Mouse (Mus musculus) CD4-positive, CD25-positive, alpha-beta regulatory T cell, adult 2 months (primary cell): Measurements from ENCODE around the gene Mcemp1.
A peak's percentile ranks its signal among the peaks of the same experiment; 100 is the strongest.

Experiments
- DNase-seq: peaks from one replicate; pipeline ENCODE4 v3.0.0-alpha.2; 2012; ENCODE audit warnings: low read depth, low spot score

The Mcemp1 gene

DNA sequence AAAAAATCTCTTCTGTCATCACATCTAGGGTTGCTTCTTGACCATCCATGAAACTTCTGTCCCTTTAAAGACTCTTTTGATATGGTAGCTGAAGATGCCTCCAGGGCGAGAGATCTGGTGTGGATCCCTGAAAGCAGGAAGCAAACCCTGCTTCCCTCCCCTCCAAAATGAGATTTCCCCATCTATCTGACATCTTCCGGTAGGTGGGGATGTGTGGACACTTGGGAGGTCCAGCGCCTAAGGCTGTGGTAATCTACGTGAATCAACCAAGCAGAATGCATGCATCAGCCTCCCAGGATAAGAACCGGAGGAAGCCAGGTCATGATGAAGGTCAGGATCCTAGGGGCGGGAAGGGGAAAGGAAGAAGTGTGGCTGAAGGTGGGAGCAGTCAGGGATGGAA lies at the start of gene Mcemp1:
Gene Mcemp1, plus strand, starts transcription at position 248 of the 400 bp plus-strand sequence.
- DNase-seq, result no peak

GRCm38 (mm10) chr8:3621199-3621970 lies 44.2 kb upstream of the Mcemp1 start, which contains the start of the genes Xab2 and Pet100:
TSS of gene Xab2 (minus strand) at chr8:3621316.
TSS of gene Pet100 (plus strand) at chr8:3621548.
- peak; percentile 99 for DNase-seq

DNA sequence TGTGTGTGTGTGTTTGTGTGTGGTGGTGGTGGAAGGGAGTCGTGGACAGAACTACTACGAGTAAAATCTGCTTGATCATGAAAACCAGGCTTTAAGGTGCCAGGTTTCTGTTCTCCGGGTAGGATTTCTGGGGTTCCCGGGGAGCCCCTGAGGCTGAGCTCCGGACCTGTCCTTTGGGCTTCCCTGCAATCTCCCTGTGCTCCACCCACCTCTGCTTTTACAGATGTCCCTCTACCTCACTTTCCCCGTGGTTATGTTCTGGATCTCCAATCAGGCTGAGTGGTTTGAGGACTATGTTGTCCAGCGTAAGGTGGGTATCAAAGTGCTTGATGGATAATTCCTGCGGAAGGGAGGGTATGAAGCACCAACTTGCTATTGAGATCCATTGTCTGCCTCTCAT lies 43.4 kb upstream of the Mcemp1 start:
- peak; percentile 6 for DNase-seq

- no peak for DNase-seq
These were observed 40.1 kb upstream of the Mcemp1 start, which contains the start of gene Pcp2 for GRCm38 (mm10) chr8:3625445-3625844. TSS of gene Pcp2 (minus strand) at chr8:3625545.

DNA sequence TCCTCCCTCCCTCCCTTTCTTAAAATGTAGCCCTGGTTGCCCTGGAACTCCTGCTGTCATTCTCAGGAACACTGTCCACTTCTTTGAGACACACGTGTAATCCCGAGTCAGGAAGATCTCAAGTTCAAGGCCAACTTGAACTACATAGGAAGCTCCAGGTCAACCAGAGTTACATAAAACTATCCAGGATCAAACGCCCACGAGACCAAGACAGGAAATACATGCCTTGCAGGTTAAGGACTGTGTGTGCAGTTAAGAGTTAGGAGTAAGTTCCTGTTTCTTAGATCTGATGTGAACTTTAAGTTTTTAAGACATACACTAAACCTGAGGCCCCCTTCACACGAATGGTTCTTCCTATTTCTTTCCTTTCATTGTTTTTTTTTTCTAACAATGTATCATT lies 38.6 kb upstream of the Mcemp1 start:
- DNase-seq, result no peak

- DNase-seq, result peak; percentile 67
These were observed 37.5 kb upstream of the Mcemp1 start for GRCm38 (mm10) chr8:3628014-3628413.

DNA sequence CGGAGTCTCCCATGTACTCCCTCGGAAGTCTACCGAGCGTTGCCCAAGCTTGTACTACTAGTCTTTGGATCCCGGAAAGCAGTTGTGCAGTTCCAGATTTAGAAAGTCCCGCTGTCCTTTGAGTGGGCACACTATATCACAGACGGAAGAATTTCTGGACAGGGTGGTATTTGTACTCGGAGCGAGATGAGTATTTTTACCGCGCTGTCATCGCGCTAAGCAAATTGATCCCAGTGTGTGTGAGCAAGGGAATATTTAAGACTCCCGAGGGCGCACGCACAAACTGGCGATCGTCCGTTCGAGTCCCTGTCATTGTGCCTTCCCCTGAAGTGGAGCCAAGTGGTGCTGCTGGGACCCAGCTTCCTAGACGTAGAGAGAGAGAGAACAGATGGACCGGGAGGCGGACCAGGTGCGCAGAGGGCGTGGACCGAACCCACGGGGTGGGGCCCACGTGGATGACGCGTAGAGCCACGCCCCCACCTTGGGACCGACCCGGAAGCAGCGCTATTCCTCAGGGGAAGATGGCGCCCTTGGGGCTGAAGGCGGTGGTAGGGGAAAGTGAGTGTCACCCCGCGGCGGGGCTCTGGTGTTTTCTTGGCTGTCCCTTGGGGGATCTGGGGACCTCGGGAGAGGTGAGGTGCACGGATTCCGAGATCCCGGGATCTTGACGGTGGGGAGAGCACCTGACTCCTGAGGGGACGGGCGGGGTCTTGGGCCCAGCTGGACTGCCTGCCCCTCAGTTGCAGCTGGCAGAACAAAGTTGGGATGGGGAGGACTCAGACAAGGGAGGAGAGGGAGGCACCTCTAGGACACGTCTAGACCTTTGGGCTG lies 34.7 kb upstream of the Mcemp1 start, which contains the start of gene Stxbp2:
Gene Stxbp2, plus strand, starts transcription at position 309 of the 831 bp plus-strand sequence.
- peak; percentile 95 for DNase-seq

DNA sequence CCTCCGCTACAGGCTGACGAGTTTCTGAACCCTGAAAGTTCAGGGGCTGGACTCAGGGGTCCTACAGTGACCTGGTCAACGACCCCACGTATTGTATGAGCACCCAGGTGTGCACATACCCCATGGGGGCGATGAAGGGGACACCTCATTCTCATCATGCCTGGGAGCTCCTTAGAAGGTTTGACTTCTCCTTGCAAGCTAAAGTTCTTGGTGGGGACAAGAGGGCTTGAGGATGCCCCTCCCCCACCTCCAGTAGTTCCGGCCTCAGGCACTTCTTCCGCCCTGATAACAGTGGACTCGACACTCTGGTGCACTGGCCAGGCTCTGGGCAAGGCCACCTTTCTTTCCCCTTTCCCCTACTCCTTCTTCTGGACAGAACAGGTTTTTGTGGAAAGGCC lies 34.1 kb upstream of the Mcemp1 start:
- peak; percentile 38 for DNase-seq

- DNase-seq, result peak; percentile 70
These were observed 19.8 kb upstream of the Mcemp1 start for GRCm38 (mm10) chr8:3645804-3646203.

DNA sequence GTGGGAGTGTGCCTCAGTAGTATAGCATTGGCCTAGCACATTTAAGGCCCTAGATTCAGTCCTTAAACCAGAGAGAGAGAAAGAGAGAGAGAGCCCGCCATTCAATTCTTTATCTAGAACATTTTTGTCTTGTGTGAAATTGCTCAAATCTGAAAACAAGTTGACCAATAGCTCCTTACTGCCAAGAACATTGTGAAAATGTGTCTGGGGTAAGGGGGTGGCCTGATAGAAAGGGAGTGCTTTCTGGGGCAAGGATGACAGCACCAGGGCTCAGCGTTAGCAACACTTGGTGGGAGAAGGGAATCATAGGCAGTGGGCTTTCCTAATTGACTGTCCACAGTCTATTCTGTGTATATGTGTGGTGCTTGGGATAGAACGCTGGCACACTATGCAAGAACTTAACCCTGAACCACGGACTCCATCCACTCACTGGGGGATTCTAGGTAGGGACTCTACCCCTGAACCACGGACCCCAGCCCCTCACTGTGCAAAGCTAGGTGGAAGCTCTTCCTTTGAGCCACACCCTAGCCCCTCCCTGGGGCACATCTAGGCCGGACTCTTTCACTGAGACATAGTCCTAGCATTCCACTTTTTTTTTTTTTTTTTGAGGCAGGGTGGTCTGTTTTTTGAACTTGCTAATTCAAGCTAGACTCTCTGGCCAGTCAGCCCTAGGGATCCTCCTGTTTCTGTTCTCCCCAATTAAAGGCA lies 18.6 kb upstream of the Mcemp1 start:
- DNase-seq, result no peak

- no peak for DNase-seq
These were observed 18.0 kb upstream of the Mcemp1 start for GRCm38 (mm10) chr8:3647561-3647960.

DNA sequence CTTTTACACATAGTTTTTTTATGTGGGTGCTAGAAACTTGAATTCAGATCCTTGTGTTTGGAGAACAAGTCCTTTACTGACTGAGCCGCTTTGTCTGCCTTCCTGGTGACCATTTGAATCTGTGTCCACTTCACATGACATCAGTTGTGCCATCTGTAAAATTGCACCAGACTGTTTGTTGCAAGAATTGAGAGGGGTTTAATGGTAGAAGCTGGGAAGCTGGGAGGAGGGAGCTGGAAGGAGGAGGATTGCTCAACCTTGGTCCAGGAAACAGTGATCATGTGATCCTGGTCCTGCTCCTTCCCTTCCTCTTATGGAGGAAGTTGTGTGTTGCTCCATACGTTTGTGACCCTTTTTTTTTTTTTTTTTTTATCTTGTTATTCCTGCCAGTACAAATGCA lies 17.3 kb upstream of the Mcemp1 start:
- DNase-seq, result no peak

GRCm38 (mm10) chr8:3648990-3649389 lies 16.6 kb upstream of the Mcemp1 start:
- no peak for DNase-seq

- no peak for DNase-seq
These were observed 12.7 kb upstream of the Mcemp1 start for GRCm38 (mm10) chr8:3652845-3653244.

GRCm38 (mm10) chr8:3654726-3655508 lies 10.6 kb upstream of the Mcemp1 start:
- no peak for DNase-seq

GRCm38 (mm10) chr8:3655526-3655925 lies 10.0 kb upstream of the Mcemp1 start, which contains the start of gene Retn:
TSS of gene Retn (plus strand) at chr8:3655770.
- no peak for DNase-seq

- DNase-seq, result no peak
These were observed 8.7 kb upstream of the Mcemp1 start for GRCm38 (mm10) chr8:3656725-3657381.

DNA sequence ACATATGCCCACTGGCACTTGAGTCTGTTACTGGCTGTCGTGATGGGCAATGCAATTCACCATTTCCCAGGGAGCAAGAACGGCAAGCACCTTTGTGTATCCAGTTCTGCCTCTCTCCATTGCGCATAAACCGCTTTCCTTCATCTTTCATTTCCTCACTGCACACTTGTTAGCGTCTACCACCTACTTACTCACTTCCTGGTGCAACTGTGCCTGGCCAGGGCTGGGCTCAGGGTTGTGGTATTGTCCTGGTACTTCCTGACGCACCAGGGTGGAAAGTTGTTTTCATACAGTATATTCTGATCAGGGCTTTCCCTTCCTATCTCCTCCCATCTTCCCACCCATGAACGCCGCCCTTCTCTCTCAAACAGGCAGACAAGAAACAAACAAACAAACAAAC lies 4.7 kb upstream of the Mcemp1 start:
- DNase-seq, result no peak

DNA sequence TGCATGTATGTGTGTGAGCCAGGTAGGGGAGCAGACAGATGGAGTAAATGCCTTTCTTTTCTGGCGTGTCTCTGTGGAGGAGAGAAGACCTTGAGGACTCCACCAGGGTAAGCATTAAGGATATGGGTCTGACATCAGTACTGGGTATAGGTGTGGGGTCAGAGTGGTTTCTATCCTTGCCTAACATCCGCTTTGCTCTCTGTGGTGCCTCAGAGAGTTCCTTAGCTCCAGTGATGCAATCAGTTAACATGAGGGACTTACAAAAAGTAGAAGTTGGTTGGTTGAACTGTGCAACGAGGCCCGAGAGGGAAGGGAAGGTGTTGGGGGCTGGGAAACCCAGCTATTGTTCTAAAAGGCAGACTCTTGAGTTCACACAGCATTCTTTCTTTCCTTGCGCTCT lies 1.1 kb upstream of the Mcemp1 start:
- no peak for DNase-seq

- peak; percentile 51 for DNase-seq
These were observed 4.8 kb downstream of the Mcemp1 start for GRCm38 (mm10) chr8:3670388-3670787.
